Mouse (Mus musculus): ENCODE measurements at regions not wholly inside any gene's neighbourhood (a gene's known extent, or its start where the extent isn't known, plus 50 kb on each side); places are given as distances from the start of the nearest gene placed in this dataset.

- peak; percentile 83 for ATAC-seq (ENCODE audit: low TSS enrichment)
Observed at GRCm38 (mm10) chr2:73987441-73988105, 76.4 kb upstream of the Atp5g3 start.

DNA sequence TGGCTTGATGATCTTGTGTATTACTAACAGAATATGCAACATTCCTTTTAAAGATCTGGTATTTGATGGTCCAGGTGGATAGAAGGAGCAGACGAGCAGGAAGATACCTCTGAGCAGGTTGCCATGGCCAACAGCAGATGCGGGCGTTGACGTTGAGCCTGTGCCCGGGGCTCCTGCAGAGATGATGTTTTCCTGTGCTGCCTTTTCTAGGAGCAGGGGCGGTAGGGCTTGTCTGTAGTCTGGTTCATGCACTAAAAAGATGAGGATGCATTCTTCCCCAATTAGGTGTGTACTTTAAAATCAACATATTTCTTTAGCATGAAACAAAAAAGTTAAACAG lies 74.8 kb upstream of the Atp5g3 start:
- 0 out of 2 replicates have a peak, but pooled peaks have one; percentile 20 for ATAC-seq (ENCODE audit: low TSS enrichment)

DNA sequence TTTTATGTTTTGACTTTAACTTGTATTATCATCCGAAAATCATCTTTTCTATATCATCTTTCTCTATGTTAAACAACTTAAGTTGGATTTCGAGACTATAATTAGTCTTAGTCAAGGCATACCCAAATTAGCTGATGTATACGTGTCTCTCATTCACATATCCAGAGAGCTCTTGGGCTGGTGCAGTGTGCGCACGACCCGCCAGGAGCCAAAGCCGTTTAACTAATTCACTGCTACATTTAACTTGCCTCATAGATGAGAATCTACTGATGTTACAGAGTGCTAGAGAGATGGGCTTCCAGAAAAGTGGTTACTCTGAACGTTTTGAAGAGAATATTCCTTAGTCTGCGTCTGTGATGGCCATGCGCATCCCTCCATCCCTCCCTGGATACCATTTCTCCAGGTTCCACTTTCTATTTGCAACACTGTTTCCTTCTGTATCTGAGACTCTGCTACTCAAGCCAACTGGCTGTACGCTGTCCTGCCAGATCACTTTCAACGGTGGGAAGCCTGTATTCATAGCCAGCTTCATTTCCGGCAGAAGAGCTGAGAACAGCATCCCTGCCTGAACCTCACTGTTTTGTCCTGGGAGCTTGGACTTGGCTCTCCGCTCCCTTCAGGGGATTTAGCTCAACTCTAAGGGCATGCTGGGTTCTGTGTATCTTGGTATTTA lies 74.2 kb upstream of the Atp5g3 start:
- ATAC-seq (ENCODE audit: low TSS enrichment) = peak; percentile 23; the same call in 1 of the 2 replicates

DNA sequence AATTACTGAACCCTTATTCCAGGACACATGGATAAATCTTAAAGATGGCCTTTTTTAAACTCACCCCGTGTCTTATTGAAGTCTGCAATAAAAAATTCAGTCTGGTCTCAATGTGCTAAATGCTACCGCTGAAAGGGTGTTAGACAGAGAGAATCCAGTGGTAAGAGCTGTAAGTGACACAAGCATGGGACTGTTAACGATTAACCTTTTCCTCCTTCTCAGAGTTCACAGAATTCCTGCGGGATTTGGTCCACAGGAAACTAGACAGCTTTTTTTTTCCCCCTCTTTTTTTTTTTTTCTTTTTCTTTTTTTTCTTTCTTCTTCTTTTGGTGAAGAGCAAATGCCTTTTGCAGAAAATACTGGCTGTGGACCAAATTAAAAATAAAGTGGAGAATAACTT lies 72.0 kb upstream of the Atp5g3 start:
- no peak for ATAC-seq (ENCODE audit: low TSS enrichment)

- ATAC-seq (ENCODE audit: low TSS enrichment) = no peak
Observed at GRCm38 (mm10) chr2:73978072-73978471, 66.9 kb upstream of the Atp5g3 start.

DNA sequence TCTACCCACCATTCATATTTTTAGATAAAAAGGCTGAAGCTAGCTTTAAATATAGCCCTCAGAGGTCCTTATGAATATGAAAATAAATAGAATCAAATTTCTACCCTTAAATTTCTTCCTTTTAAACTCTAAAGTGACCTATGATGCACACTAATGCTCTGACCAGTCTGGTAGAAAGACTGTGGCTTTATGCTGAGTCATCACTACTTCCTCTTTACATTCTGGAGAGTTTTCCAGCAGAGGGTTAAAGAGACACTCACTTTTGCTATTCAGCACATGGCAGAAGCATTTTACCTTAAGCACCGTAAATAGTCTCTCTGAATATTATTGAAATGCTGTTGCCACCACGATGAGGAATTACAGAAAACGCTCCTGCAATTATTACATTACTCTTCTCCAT lies 62.6 kb upstream of the Atp5g3 start:
- no peak for ATAC-seq (ENCODE audit: low TSS enrichment)

- no peak for ATAC-seq (ENCODE audit: low TSS enrichment)
Observed at GRCm38 (mm10) chr2:73967618-73968017, 56.5 kb upstream of the Atp5g3 start.

DNA sequence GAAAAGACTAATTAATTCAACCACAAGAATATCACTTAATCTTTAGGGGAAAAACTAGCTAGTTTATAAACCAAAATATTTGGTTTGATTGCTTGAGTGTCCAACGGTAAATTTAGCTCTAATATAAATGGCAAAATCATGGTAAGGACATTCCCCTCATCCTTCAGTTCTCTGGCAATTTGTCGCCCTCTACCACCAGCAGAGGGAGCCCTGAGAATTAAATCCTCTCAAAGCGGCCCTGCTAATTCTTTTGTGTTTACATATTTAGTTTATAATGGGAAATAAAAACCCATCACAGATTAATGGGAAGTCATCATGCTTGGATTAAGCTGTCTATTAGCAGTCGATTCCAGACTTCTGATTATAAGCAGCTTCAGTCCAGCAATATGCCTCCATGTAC lies 54.5 kb upstream of the Atp5g3 start:
- ATAC-seq (ENCODE audit: low TSS enrichment) = no peak

Data from frontal cortex, adult (tissue).